Mouse (Mus musculus) intestine, postnatal 0 days (tissue): ENCODE data around the gene Babam2. TPM values are rescaled to one million over a fixed set of nuclear protein-coding genes. Genes with fewer than 3 reads are reported as not detected.

Experiments
- ATAC-seq: fragments of 200-750 bp; cut with Nextera tagmentation; 2 replicates; pipeline ENCODE4 v1.8.0; 2017; ENCODE audit warnings: mild to moderate bottlenecking, moderate TSS enrichment, moderate library complexity
- H3K27ac ChIP-seq: fragments of 300-500 bp; sonication (generic); 2 replicates; pipeline ENCODE4 v1.5.1; 2014; ENCODE audit warnings: mild to moderate bottlenecking, low read depth, low read length, moderate library complexity
- H3K27me3 ChIP-seq: fragments of 300-500 bp; sonication (generic); replicated peaks from 2 replicates; pipeline ENCODE4 v1.6.1; 2014; ENCODE audit warnings: low read length, mixed read lengths; ENCODE audit not compliant: control insufficient read depth, insufficient read depth
- H3K36me3 ChIP-seq: fragments of 300-500 bp; sonication (generic); 2 replicates; pipeline ENCODE4 v1.6.1; 2014; ENCODE audit warnings: mild to moderate bottlenecking, moderate library complexity; ENCODE audit not compliant: control insufficient read depth, insufficient read depth
- H3K4me1 ChIP-seq: fragments of 300-500 bp; sonication (generic); replicated peaks from 2 replicates; pipeline ENCODE4 v1.6.1; 2014; ENCODE audit warnings: antibody characterized with exemption, low read length, mixed read lengths; ENCODE audit not compliant: control insufficient read depth, insufficient read depth
- H3K4me2 ChIP-seq: fragments of 300-500 bp; sonication (generic); replicated peaks from 2 replicates; pipeline ENCODE4 v1.6.1; 2014; ENCODE audit warnings: low read depth, mild to moderate bottlenecking, moderate library complexity
- H3K4me3 ChIP-seq: fragments of 300-500 bp; sonication (generic); 2 replicates; pipeline ENCODE4 v1.5.1; 2014; ENCODE audit warnings: low read depth, low read length
- H3K9ac ChIP-seq: fragments of 300-500 bp; sonication (generic); 2 replicates; pipeline ENCODE4 v1.6.1; 2014; ENCODE audit warnings: mild to moderate bottlenecking, low read depth, low read length
- H3K9me3 ChIP-seq: fragments of 300-500 bp; sonication (generic); 2 replicates; pipeline ENCODE4 v1.6.1; 2016; ENCODE audit warnings: mixed run types; ENCODE audit not compliant: control insufficient read depth
- CTCF ChIP-seq: sonication (generic); IDR thresholded peaks from 2 replicates; pipeline ENCODE4 v1.5.1; 2016; ENCODE audit warnings: low read depth, mild to moderate bottlenecking, control low read depth, antibody characterized with exemption, moderate library complexity
- WGBS: fragments of 180-500 bp; shearing (Covaris S2); extraction: QIAGEN DNeasy Blood & Tissue Kit; methylation state at CpG from one replicate; pipeline ENCODE4 v1.1.7; 2014; 5-methylcytosine and 5-hydroxymethylcytosine counted together
- polyA plus RNA-seq: library from polyadenylated mRNA; unstranded; fragments of >200 nt; fragmentation: Nextera tagmentation; extraction: Ambion mirVana; gene quantifications from 2 replicates; pipeline ENCODE4 v1.2.1, GENCODE M21; 2015

Babam2 gene
- polyA plus RNA-seq, 1 experiment from 2014 or later, result 53.8 TPM

GRCm38 (mm10) chr5:31987541-31988307 is 290.2 kb downstream of the Babam2 start:
- Histone ChIP-seq H3K9ac (no peak overlapping the region), H3K4me1 (0 out of 2 replicates have a peak, but pooled peaks cover 6% of the 10 kb centered on the region), H3K4me3 (no peak overlapping the region), H3K36me3 (no peaks in the 10 kb centered on the region), H3K27ac (no peak overlapping the region), H3K4me2 (peak overlapping the region; percentile 30), H3K9me3 (no peaks in the 10 kb centered on the region), H3K27me3 (no peaks in the 10 kb centered on the region)
- 0 out of 2 replicates have a peak, but pooled peaks have one; percentile 28 for ATAC-seq
- WGBS, result 46% methylated on average over 11 of the region's 11 CpGs
- TF ChIP-seq CTCF, result no peak

- no peak for TF ChIP-seq CTCF
- Histone ChIP-seq H3K4me2 (no peak overlapping the region), H3K9me3 (no peaks in the 10 kb centered on the region), H3K27ac (peak overlapping the region; percentile 64), H3K36me3 (no peaks in the 10 kb centered on the region), H3K9ac (no peak overlapping the region), H3K27me3 (no peaks in the 10 kb centered on the region), H3K4me1 (no peaks in the 10 kb centered on the region; the same call in 1 of the 2 replicates), H3K4me3 (no peak overlapping the region)
- ATAC-seq, result peak; percentile 71
- 34% methylated on average over 4 of the region's 4 CpGs for WGBS
Observed at GRCm38 (mm10) chr5:31997189-31997954, 299.9 kb downstream of the Babam2 start.

GRCm38 (mm10) chr5:31998806-31999205 is 301.3 kb downstream of the Babam2 start:
- Histone ChIP-seq H3K9me3 (no peaks in the 10 kb centered on the region), H3K9ac (no peak overlapping the region; the same call in 1 of the 2 replicates), H3K4me1 (no peaks in the 10 kb centered on the region; the same call in 1 of the 2 replicates), H3K27me3 (no peaks in the 10 kb centered on the region), H3K27ac (no peak overlapping the region), H3K4me2 (no peak overlapping the region), H3K4me3 (no peak overlapping the region), H3K36me3 (no peaks in the 10 kb centered on the region)
- 38% methylated on average over 2 of the region's 2 CpGs for WGBS
- TF ChIP-seq CTCF, result no peak
- peak; percentile 84 for ATAC-seq

GRCm38 (mm10) chr5:32000076-32000475 is 302.6 kb downstream of the Babam2 start:
- H3K9ac ChIP-seq, result no peak overlapping the region
- no peaks in the 10 kb centered on the region for H3K27me3 ChIP-seq
- no peak for TF ChIP-seq CTCF
- H3K27ac ChIP-seq, result no peak overlapping the region
- H3K4me1 ChIP-seq, result no peaks in the 10 kb centered on the region; the same call in 1 of the 2 replicates
- WGBS, result 76% methylated on average over 3 of the region's 3 CpGs
- no peak overlapping the region for H3K4me2 ChIP-seq
- no peaks in the 10 kb centered on the region for H3K36me3 ChIP-seq
- no peak overlapping the region for H3K4me3 ChIP-seq
- no peak for ATAC-seq
- no peaks in the 10 kb centered on the region for H3K9me3 ChIP-seq

- no peak for ATAC-seq
- no peak for TF ChIP-seq CTCF
- Histone ChIP-seq H3K9me3 (no peaks in the 10 kb centered on the region), H3K27me3 (no peaks in the 10 kb centered on the region), H3K4me3 (no peak overlapping the region), H3K4me2 (no peak overlapping the region), H3K9ac (no peak overlapping the region), H3K36me3 (no peaks in the 10 kb centered on the region), H3K27ac (no peak overlapping the region), H3K4me1 (no peaks in the 10 kb centered on the region; the same call in 1 of the 2 replicates)
- 89% methylated on average over 9 of the region's 9 CpGs for WGBS
Observed at GRCm38 (mm10) chr5:32001266-32001665, 303.8 kb downstream of the Babam2 start.

- 29% methylated on average over 3 of the region's 3 CpGs for WGBS
- H3K36me3 ChIP-seq, result no peaks in the 10 kb centered on the region
- no peaks in the 10 kb centered on the region for H3K27me3 ChIP-seq
- ATAC-seq, result no peak
- H3K9me3 ChIP-seq, result no peaks in the 10 kb centered on the region
- H3K4me1 ChIP-seq, result no peaks in the 10 kb centered on the region; the same call in 1 of the 2 replicates
- TF ChIP-seq CTCF, result no peak
- H3K9ac ChIP-seq, result no peak overlapping the region
- no peak overlapping the region for H3K4me3 ChIP-seq
- no peak overlapping the region for H3K27ac ChIP-seq
- H3K4me2 ChIP-seq, result no peak overlapping the region
Observed at GRCm38 (mm10) chr5:32001771-32002170, 304.3 kb downstream of the Babam2 start.
